Mouse (Mus musculus) megakaryocyte, embryonic 14.5 days (primary cell): ENCODE data around the gene Tcl1b1.

Source experiments
- FLI1 ChIP-seq: IDR thresholded peaks from 2 replicates; pipeline ENCODE4 v1.6.1; 2012; ENCODE audit warnings: low read length, inconsistent platforms, mixed read lengths
- GATA1 ChIP-seq: IDR thresholded peaks from 3 replicates; pipeline ENCODE4 v1.6.1; 2012; ENCODE audit warnings: mixed read lengths, low read length, inconsistent platforms, borderline replicate concordance

DNA sequence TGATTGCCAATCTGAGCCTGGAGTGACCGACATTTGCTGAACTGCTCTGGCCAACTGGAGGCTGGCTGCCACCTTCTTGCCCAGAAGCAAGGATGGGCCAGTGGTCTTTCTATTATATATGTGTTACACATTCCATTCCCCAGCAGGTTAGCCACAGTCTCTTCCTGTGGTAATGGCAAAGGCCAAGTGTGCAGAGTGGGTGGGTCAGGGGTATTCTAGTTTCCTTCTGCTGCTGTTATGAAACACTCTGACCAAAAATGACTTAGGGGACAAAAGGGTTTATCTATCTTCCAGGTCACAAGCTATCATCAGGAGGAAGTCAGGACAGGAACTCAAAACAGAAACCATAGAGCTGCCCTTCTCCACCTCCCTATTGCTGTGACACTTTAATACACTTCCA lies 42.8 kb upstream of the Tcl1b1 start:
- TF ChIP-seq GATA1: no peak
- no peak for TF ChIP-seq FLI1
